Mouse (Mus musculus): ENCODE data around the gene Sh3bp4. TPM values are rescaled to one million over a fixed set of nuclear protein-coding genes. Genes with fewer than 3 reads are reported as not detected.

Sh3bp4 gene
- polyA plus RNA-seq, 1 experiment, result 8.6 TPM

DNA sequence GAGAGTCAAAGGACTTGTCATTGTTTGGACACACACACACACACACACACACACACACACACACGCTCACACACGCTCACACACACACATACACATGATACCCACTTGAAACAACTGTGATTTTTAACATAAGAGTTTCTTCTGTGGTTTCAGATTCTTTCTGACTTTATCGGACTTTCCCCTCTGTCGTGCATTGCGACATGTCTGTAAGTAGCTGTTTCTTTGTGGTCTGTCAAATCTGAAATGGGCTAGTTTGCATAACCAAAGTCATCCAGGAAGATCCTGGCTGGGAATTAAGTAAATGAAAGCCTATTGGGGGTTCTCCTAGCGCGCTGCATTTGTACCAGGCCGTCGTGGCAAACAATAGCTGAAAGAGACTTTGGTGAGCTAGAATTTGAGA, 8.5 kb downstream of the Sh3bp4 start:
- no peak for DNase-seq
- TF ChIP-seq POLR2A (IDR thresholded peaks at IDR 0.05; ENCODE audit: borderline replicate concordance, insufficient read depth, low read length) (no peak), CTCF (IDR thresholded peaks at IDR 0.05; ENCODE audit: borderline replicate concordance, insufficient read depth, low read depth, low read length) (no peak)
- Histone ChIP-seq H3K4me3 (replicated peaks; ENCODE audit: insufficient read depth, low read depth, low read length) (no peak overlapping the region), H3K27me3 (ENCODE audit: control insufficient read depth, insufficient read depth, low read length) (no peaks in the 10 kb centered on the region), H3K27ac (ENCODE audit: insufficient read depth, low read length) (no peak overlapping the region), H3K4me1 (ENCODE audit: control insufficient read depth, insufficient read depth, low read length) (no peaks in the 10 kb centered on the region)
- 75% methylated on average over 9 of the region's 9 CpGs for WGBS

- H3K27me3 ChIP-seq (ENCODE audit: control insufficient read depth, insufficient read depth, low read length), result no peaks in the 10 kb centered on the region
- H3K27ac ChIP-seq (ENCODE audit: insufficient read depth, low read length), result no peak overlapping the region
- H3K4me3 ChIP-seq (replicated peaks; ENCODE audit: insufficient read depth, low read depth, low read length), result no peak overlapping the region
- WGBS, result 89% methylated on average over 2 of the region's 2 CpGs
- TF ChIP-seq POLR2A (IDR thresholded peaks at IDR 0.05; ENCODE audit: borderline replicate concordance, insufficient read depth, low read length) (no peak), CTCF (IDR thresholded peaks at IDR 0.05; ENCODE audit: borderline replicate concordance, insufficient read depth, low read depth, low read length) (no peak)
- no peaks in the 10 kb centered on the region for H3K4me1 ChIP-seq (ENCODE audit: control insufficient read depth, insufficient read depth, low read length)
- no peak for DNase-seq
Measured at GRCm38 (mm10) chr1:89079239-89079638, 9.0 kb downstream of the Sh3bp4 start.

GRCm38 (mm10) chr1:89080371-89080770, 10.2 kb downstream of the Sh3bp4 start:
- DNase-seq, result no peak
- WGBS, result 81% methylated on average over 8 of the region's 8 CpGs
- Histone ChIP-seq H3K4me1 (ENCODE audit: control insufficient read depth, insufficient read depth, low read length) (no peaks in the 10 kb centered on the region), H3K4me3 (replicated peaks; ENCODE audit: insufficient read depth, low read depth, low read length) (no peak overlapping the region), H3K27me3 (ENCODE audit: control insufficient read depth, insufficient read depth, low read length) (no peaks in the 10 kb centered on the region), H3K27ac (ENCODE audit: insufficient read depth, low read length) (no peak overlapping the region)
- TF ChIP-seq CTCF (IDR thresholded peaks at IDR 0.05; ENCODE audit: borderline replicate concordance, insufficient read depth, low read depth, low read length) (no peak), POLR2A (IDR thresholded peaks at IDR 0.05; ENCODE audit: borderline replicate concordance, insufficient read depth, low read length) (no peak)

DNA sequence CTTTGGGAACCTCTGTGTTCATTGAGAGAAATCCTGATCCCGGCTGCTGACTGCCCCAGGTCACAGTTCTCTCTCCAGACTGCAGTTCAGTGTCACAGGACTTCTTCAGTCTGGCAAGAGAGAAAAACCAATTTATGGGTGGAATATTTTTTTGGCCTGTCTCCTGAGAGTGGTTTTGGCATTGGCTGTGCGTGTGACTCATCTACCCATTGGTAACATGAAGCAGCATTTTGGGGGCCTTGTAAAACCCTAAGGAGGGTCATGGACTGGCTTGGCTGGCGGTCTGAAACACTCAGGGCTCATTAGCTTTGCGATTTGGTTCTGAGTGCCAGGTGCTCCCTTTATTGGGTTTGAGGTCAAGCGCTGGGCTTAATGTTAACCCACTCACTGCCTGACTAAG, 10.6 kb downstream of the Sh3bp4 start:
- no peak for DNase-seq

GRCm38 (mm10) chr1:89081371-89081770, 11.2 kb downstream of the Sh3bp4 start:
- Histone ChIP-seq H3K27ac (ENCODE audit: insufficient read depth, low read length) (no peak overlapping the region), H3K27me3 (ENCODE audit: control insufficient read depth, insufficient read depth, low read length) (no peaks in the 10 kb centered on the region), H3K4me1 (ENCODE audit: control insufficient read depth, insufficient read depth, low read length) (no peaks in the 10 kb centered on the region), H3K4me3 (replicated peaks; ENCODE audit: insufficient read depth, low read depth, low read length) (no peak overlapping the region)
- DNase-seq, result no peak
- TF ChIP-seq CTCF (IDR thresholded peaks at IDR 0.05; ENCODE audit: borderline replicate concordance, insufficient read depth, low read depth, low read length), result no peak
- TF ChIP-seq POLR2A (IDR thresholded peaks at IDR 0.05; ENCODE audit: borderline replicate concordance, insufficient read depth, low read length), result no peak
- 87% methylated on average over 4 of the region's 4 CpGs for WGBS

More for the DNA sequence above, 10.6 kb downstream of the Sh3bp4 start:
- TF ChIP-seq POLR2A (IDR thresholded peaks at IDR 0.05; ENCODE audit: borderline replicate concordance, insufficient read depth, low read length) (no peak), CTCF (IDR thresholded peaks at IDR 0.05; ENCODE audit: borderline replicate concordance, insufficient read depth, low read depth, low read length) (no peak)
- whole genome bisulfite sequencing, result 56% methylated on average over 5 of the region's 5 CpGs
- Histone ChIP-seq H3K27me3 (ENCODE audit: control insufficient read depth, insufficient read depth, low read length) (no peaks in the 10 kb centered on the region), H3K4me3 (replicated peaks; ENCODE audit: insufficient read depth, low read depth, low read length) (no peak overlapping the region), H3K4me1 (ENCODE audit: control insufficient read depth, insufficient read depth, low read length) (no peaks in the 10 kb centered on the region), H3K27ac (ENCODE audit: insufficient read depth, low read length) (no peak overlapping the region)

DNA sequence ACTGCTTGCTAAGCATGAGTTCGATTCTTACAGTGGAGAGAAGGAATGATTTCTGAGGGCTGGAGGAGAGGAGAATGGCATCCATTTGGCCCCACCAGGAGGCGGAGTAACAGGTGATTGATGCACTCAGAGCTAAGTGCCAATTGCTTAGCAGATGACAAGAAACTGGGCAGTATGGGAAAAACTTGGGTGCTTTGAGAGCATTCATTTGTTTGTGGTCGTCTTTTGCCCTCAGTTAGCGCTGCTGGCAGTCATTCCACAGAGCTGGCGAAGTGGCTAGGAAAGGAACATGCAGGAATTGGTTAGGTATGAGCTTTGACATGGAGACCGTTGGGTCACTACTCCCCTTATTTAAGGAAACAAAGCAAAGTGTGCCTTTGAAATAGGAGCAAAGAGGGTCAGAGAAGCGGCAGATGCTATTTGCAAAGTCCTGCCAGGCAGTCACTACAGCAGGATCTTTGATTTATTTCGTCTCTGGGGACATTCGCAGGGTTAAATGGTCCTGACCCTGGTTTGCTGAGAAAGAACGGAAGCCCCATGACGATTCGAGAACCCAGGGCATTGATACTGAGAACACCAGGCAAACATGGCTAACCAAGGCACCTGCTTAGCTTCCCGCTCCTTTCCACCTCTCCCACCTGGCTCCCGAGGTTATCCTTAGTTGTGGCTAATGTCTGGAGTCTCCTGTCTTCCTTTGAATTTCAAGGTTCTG, 12.1 kb downstream of the Sh3bp4 start:
- Histone ChIP-seq H3K27ac (ENCODE audit: insufficient read depth, low read length) (no peak overlapping the region), H3K4me3 (replicated peaks; ENCODE audit: insufficient read depth, low read depth, low read length) (no peak overlapping the region), H3K4me1 (ENCODE audit: control insufficient read depth, insufficient read depth, low read length) (no peaks in the 10 kb centered on the region), H3K27me3 (ENCODE audit: control insufficient read depth, insufficient read depth, low read length) (no peaks in the 10 kb centered on the region)
- no peak for DNase-seq
- TF ChIP-seq CTCF (IDR thresholded peaks at IDR 0.05; ENCODE audit: borderline replicate concordance, insufficient read depth, low read depth, low read length) (no peak), POLR2A (IDR thresholded peaks at IDR 0.05; ENCODE audit: borderline replicate concordance, insufficient read depth, low read length) (no peak)
- WGBS, result 49% methylated on average over 14 of the region's 14 CpGs

- 58% methylated on average over 9 of the region's 9 CpGs for WGBS
- DNase-seq, result no peak
- Histone ChIP-seq H3K27ac (ENCODE audit: insufficient read depth, low read length) (no peak overlapping the region), H3K4me1 (ENCODE audit: control insufficient read depth, insufficient read depth, low read length) (no peaks in the 10 kb centered on the region), H3K27me3 (ENCODE audit: control insufficient read depth, insufficient read depth, low read length) (no peaks in the 10 kb centered on the region), H3K4me3 (replicated peaks; ENCODE audit: insufficient read depth, low read depth, low read length) (no peak overlapping the region)
- no peak for TF ChIP-seq CTCF (IDR thresholded peaks at IDR 0.05; ENCODE audit: borderline replicate concordance, insufficient read depth, low read depth, low read length)
- TF ChIP-seq POLR2A (IDR thresholded peaks at IDR 0.05; ENCODE audit: borderline replicate concordance, insufficient read depth, low read length), result no peak
Measured at GRCm38 (mm10) chr1:89086575-89087153, 16.4 kb downstream of the Sh3bp4 start.

DNA sequence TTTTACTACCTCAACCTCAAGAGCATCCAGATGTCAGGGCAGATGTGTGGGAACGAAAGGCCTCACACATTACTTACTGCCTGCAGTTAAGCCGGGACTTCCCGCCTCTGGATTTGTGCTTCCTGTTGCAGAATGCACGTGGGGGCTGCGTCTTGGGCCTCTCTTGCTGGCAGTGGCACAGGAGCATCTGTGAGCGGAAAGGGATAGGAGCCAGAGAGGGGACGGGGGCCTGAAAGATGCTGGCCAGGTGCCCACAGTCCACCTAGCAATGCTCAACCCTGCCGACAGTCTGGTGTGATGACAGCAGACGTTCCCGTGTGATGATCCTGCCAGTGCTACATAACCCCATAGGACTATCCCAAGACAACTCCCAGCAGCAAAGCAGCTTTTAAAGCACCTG, 17.9 kb downstream of the Sh3bp4 start:
- Histone ChIP-seq H3K27ac (ENCODE audit: insufficient read depth, low read length) (no peak overlapping the region), H3K4me1 (ENCODE audit: control insufficient read depth, insufficient read depth, low read length) (no peaks in the 10 kb centered on the region), H3K27me3 (ENCODE audit: control insufficient read depth, insufficient read depth, low read length) (no peaks in the 10 kb centered on the region), H3K4me3 (replicated peaks; ENCODE audit: insufficient read depth, low read depth, low read length) (no peak overlapping the region)
- WGBS, result 35% methylated on average over 10 of the region's 10 CpGs
- DNase-seq, result no peak
- TF ChIP-seq CTCF (IDR thresholded peaks at IDR 0.05; ENCODE audit: borderline replicate concordance, insufficient read depth, low read depth, low read length) (no peak), POLR2A (IDR thresholded peaks at IDR 0.05; ENCODE audit: borderline replicate concordance, insufficient read depth, low read length) (no peak)
